Mouse (Mus musculus) E14TG2a.4 (cell line): ENCODE results near the gene Abhd17a.

Experiments used
- H3K27me3 ChIP-seq: 2 replicates; pipeline ENCODE4 v1.6.1; 2014; ENCODE audit warnings: low read length, control low read depth; ENCODE audit not compliant: insufficient read depth
- H3K36me3 ChIP-seq: 2 replicates; pipeline ENCODE4 v1.6.1; 2014; ENCODE audit warnings: low read length, control low read depth; ENCODE audit not compliant: insufficient read depth
- H3K4me1 ChIP-seq: replicated peaks from 2 replicates; pipeline ENCODE4 v1.6.1; 2014; ENCODE audit warnings: low read depth, low read length, control low read depth
- H3K4me3 ChIP-seq: replicated peaks from 2 replicates; pipeline ENCODE4 v1.5.1; 2014; ENCODE audit warnings: mild to moderate bottlenecking, low read length
- H3K9me3 ChIP-seq: 2 replicates; pipeline ENCODE4 v1.6.1; 2014; ENCODE audit warnings: low read length, control low read depth
- CTCF ChIP-seq: conservative IDR thresholded peaks from 2 replicates; pipeline ENCODE4 v1.5.1; 2014; ENCODE audit warnings: low read length
- NANOG ChIP-seq: IDR thresholded peaks from 2 replicates; pipeline ENCODE4 v1.6.1; 2014; ENCODE audit warnings: borderline replicate concordance, low read length, mixed read lengths
- POU5F1 ChIP-seq: IDR thresholded peaks from 2 replicates; pipeline ENCODE4 v1.6.1; 2014; ENCODE audit warnings: low read length, borderline replicate concordance

Abhd17a gene

GRCm38 (mm10) chr10:80576351-80577194 is 13.6 kb downstream of the Abhd17a start:
- peak overlapping the region; percentile 93 for H3K4me3 ChIP-seq
- peaks cover 65% of the 10 kb centered on the region for H3K4me1 ChIP-seq
- TF ChIP-seq CTCF (no peak), NANOG (no peak), POU5F1 (no peak)
- H3K27me3 ChIP-seq, result no peaks in the 10 kb centered on the region
- no peaks in the 10 kb centered on the region for H3K9me3 ChIP-seq
- H3K36me3 ChIP-seq, result peaks cover 42% of the 10 kb centered on the region

DNA sequence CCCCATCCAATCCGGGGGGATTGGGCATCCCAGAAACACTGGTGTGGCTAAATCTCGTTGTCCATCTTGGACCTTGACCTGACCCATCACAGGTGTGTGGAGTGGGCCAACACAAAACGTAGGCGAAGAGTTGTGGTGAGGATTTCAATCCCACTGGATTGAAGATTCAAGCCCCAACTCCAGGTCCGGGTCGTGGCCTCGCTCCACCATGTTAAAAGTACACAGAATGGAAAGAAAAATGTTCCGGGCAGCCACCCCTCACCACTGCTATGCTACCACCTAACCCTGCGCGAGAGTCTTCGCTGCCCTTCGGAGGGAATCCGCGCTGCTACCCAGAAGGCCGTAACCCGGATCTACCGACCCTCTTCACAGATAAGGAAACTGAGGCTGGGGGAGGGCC is 14.2 kb downstream of the Abhd17a start:
- H3K4me1 ChIP-seq, result peaks cover 71% of the 10 kb centered on the region
- H3K4me3 ChIP-seq, result peak overlapping the region; percentile 93
- no peak for TF ChIP-seq CTCF
- TF ChIP-seq NANOG, result no peak
- no peak for TF ChIP-seq POU5F1
- no peaks in the 10 kb centered on the region for H3K27me3 ChIP-seq
- peaks cover 35% of the 10 kb centered on the region for H3K36me3 ChIP-seq
- no peaks in the 10 kb centered on the region for H3K9me3 ChIP-seq

DNA sequence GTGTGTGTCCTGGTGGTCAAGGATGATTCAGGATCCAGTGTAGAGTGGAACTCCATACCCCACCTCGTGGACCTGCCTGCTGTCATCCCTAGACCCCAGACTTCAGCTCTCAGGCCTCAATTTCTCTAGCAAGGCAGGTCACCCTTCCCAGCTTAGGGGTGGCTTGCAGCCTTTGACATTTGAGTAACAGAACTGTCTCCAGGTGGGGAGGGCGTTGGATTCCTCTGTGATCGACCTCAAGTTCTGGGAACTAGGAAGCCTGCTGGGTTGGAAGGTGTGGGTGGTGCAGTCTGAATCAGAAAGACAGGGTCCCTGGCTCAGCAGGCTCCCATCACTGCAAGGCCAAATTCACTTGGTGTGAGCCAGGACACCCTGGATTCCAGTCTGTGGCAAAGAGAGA is 15.2 kb downstream of the Abhd17a start:
- TF ChIP-seq NANOG (no peak), CTCF (no peak), POU5F1 (no peak)
- Histone ChIP-seq H3K4me3 (peak overlapping the region; percentile 93), H3K9me3 (no peaks in the 10 kb centered on the region), H3K27me3 (no peaks in the 10 kb centered on the region), H3K4me1 (peaks cover 78% of the 10 kb centered on the region), H3K36me3 (peaks cover 32% of the 10 kb centered on the region)

DNA sequence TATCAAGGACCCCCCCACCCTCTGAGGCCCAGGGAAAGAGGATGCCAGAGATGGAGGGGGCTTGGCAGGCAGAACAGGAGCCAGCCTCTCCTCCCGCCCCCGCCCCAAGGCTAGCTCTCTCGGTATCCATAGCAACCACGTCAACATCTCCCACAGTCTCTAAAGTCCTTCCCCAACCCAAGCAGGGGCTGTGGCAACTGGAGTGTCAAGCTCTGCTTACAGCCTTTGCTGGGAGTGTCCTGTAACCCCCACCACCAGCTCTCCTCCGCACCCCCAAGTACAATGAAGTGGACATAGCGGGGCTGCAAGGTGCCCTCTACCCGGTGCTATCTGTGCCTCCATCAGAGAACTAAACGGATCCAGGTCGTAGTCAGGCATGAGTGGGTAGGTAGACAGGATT is 16.2 kb downstream of the Abhd17a start:
- Histone ChIP-seq H3K4me3 (peak overlapping the region; percentile 30), H3K9me3 (no peaks in the 10 kb centered on the region), H3K4me1 (peaks cover 78% of the 10 kb centered on the region), H3K36me3 (peaks cover 38% of the 10 kb centered on the region), H3K27me3 (no peaks in the 10 kb centered on the region)
- TF ChIP-seq CTCF (no peak), NANOG (no peak), POU5F1 (no peak)

GRCm38 (mm10) chr10:80572477-80572876 is 17.7 kb downstream of the Abhd17a start:
- H3K36me3 ChIP-seq, result peaks cover 53% of the 10 kb centered on the region
- H3K4me1 ChIP-seq, result peaks cover 88% of the 10 kb centered on the region
- no peaks in the 10 kb centered on the region for H3K9me3 ChIP-seq
- H3K4me3 ChIP-seq, result peak overlapping the region; percentile 72; the same call in 1 of the 2 replicates
- TF ChIP-seq NANOG (no peak), CTCF (no peak), POU5F1 (no peak)
- H3K27me3 ChIP-seq, result no peaks in the 10 kb centered on the region

- H3K9me3 ChIP-seq, result no peaks in the 10 kb centered on the region
- peak overlapping the region; percentile 72 for H3K4me3 ChIP-seq
- H3K4me1 ChIP-seq, result peaks cover 100% of the 10 kb centered on the region
- H3K36me3 ChIP-seq, result peaks cover 54% of the 10 kb centered on the region
- TF ChIP-seq POU5F1, result no peak
- no peaks in the 10 kb centered on the region for H3K27me3 ChIP-seq
Measured at GRCm38 (mm10) chr10:80570871-80571836, 19.0 kb downstream of the Abhd17a start.

GRCm38 (mm10) chr10:80570419-80570818 is 19.7 kb downstream of the Abhd17a start:
- H3K27me3 ChIP-seq, result no peaks in the 10 kb centered on the region
- H3K36me3 ChIP-seq, result peaks cover 57% of the 10 kb centered on the region
- peak overlapping the region; percentile 72 for H3K4me3 ChIP-seq
- no peaks in the 10 kb centered on the region for H3K9me3 ChIP-seq
- TF ChIP-seq POU5F1 (no peak), NANOG (no peak), CTCF (no peak)
- peaks cover 100% of the 10 kb centered on the region for H3K4me1 ChIP-seq

- H3K27me3 ChIP-seq, result no peaks in the 10 kb centered on the region
- H3K36me3 ChIP-seq, result peaks cover 54% of the 10 kb centered on the region
- peak overlapping the region; percentile 72 for H3K4me3 ChIP-seq
- peaks cover 97% of the 10 kb centered on the region for H3K4me1 ChIP-seq
- H3K9me3 ChIP-seq, result no peaks in the 10 kb centered on the region
- no peak for TF ChIP-seq NANOG
- TF ChIP-seq POU5F1, result no peak
- no peak for TF ChIP-seq CTCF
Measured at GRCm38 (mm10) chr10:80569664-80570066, 20.5 kb downstream of the Abhd17a start.
